Mouse (Mus musculus) left cerebral cortex, postnatal 14 days (tissue): ENCODE results near the gene Dpp6. TPM values are rescaled to one million over a fixed set of nuclear protein-coding genes. Genes with fewer than 3 reads are reported as not detected.

ENCODE experiments used
- DNase-seq, 2 experiments: peaks; one replicate each; pipeline ENCODE4 v3.0.0; 2021 to 2022; ENCODE audit warnings: low spot score in 2 of 2, mixed read lengths in 1 of 2
- intact Hi-C: fragments of 180-260 bp; cut with DNase I; formaldehyde crosslinking; loops from one replicate; pipeline ENCODE4 v1.15.1; 2025
- total RNA-seq, 2 experiments: library from RNA; stranded (reverse); gene quantifications; 2 replicates each; pipeline ENCODE4 v1.2.3; 2021

Gene Dpp6
- total RNA-seq, 2 experiments from 2014 or later, result 181 to 199 TPM

- intact Hi-C loops, result loop anchor here (5.0 kb wide), 1 partner anchor 767 kb away; no protein-coding TSS in a partner anchor
- DNase-seq, result peak in 1 of 2 experiments; percentile 27
Measured at GRCm38 (mm10) chr5:27048926-27049325, 231.9 kb downstream of the Dpp6 start.

GRCm38 (mm10) chr5:27049341-27050091 lies 232.5 kb downstream of the Dpp6 start:
- intact Hi-C loops, result loop anchor here (5.0 kb wide), 1 partner anchor 767 kb away; no protein-coding TSS in a partner anchor
- peak; percentile 45 to 54 for DNase-seq

- intact Hi-C loops, result no loop called here
- DNase-seq, result peak; percentile 43 to 71
Measured at GRCm38 (mm10) chr5:27051250-27051649, 234.2 kb downstream of the Dpp6 start.

GRCm38 (mm10) chr5:27052441-27052840 lies 235.4 kb downstream of the Dpp6 start:
- no peak for DNase-seq

GRCm38 (mm10) chr5:27056436-27056835 lies 239.4 kb downstream of the Dpp6 start:
- intact Hi-C loops, result no loop called here

More at GRCm38 (mm10) chr5:27052441-27052840, 235.4 kb downstream of the Dpp6 start:
- intact Hi-C loops, result no loop called here

GRCm38 (mm10) chr5:27060114-27060513 lies 243.1 kb downstream of the Dpp6 start:
- DNase-seq, result no peak
- intact Hi-C loops, result no loop called here

More at GRCm38 (mm10) chr5:27056436-27056835, 239.4 kb downstream of the Dpp6 start:
- DNase-seq, result no peak

GRCm38 (mm10) chr5:27063871-27064270 lies 246.9 kb downstream of the Dpp6 start:
- no peak for DNase-seq
- intact Hi-C loops, result no loop called here

- intact Hi-C loops, result no loop called here
Measured at GRCm38 (mm10) chr5:27066837-27067236, 249.8 kb downstream of the Dpp6 start.

GRCm38 (mm10) chr5:27075131-27075591 lies 258.2 kb downstream of the Dpp6 start:
- DNase-seq, result peak; percentile 78 to 84
- intact Hi-C loops, result loop anchor here (2.0 to 10.0 kb wide), 4 partner anchors 342 to 580 kb away; no protein-coding TSS in a partner anchor

More at GRCm38 (mm10) chr5:27066837-27067236, 249.8 kb downstream of the Dpp6 start:
- no peak for DNase-seq

- DNase-seq, result peak; percentile 50 to 56
Measured at GRCm38 (mm10) chr5:27076046-27076445, 259.0 kb downstream of the Dpp6 start.

GRCm38 (mm10) chr5:27077821-27078220 lies 260.8 kb downstream of the Dpp6 start:
- peak in 1 of 2 experiments; percentile 58 for DNase-seq
- intact Hi-C loops, result loop anchor here (5.0 to 10.0 kb wide), 3 partner anchors 339 to 577 kb away; no protein-coding TSS in a partner anchor

More at GRCm38 (mm10) chr5:27076046-27076445, 259.0 kb downstream of the Dpp6 start:
- intact Hi-C loops, result loop anchor here (5.0 to 10.0 kb wide), 3 partner anchors 341 to 579 kb away; no protein-coding TSS in a partner anchor

GRCm38 (mm10) chr5:27081275-27081674 lies 264.3 kb downstream of the Dpp6 start:
- intact Hi-C loops, result loop anchor here (10.0 kb wide), 2 partner anchors 124 to 184 kb away; no protein-coding TSS in a partner anchor
- DNase-seq, result peak in 1 of 2 experiments; percentile 40

- intact Hi-C loops, result loop anchor here (10.0 kb wide), 2 partner anchors 121 to 181 kb away; no protein-coding TSS in a partner anchor
- no peak for DNase-seq
Measured at GRCm38 (mm10) chr5:27083762-27084161, 266.8 kb downstream of the Dpp6 start.

GRCm38 (mm10) chr5:27108221-27108620 lies 291.2 kb downstream of the Dpp6 start:
- intact Hi-C loops, result no loop called here
- no peak for DNase-seq

GRCm38 (mm10) chr5:27122479-27122878 lies 305.5 kb downstream of the Dpp6 start:
- intact Hi-C loops, result no loop called here
- no peak for DNase-seq

GRCm38 (mm10) chr5:27122944-27123343 lies 305.9 kb downstream of the Dpp6 start:
- intact Hi-C loops, result no loop called here
- DNase-seq, result no peak

- peak; percentile 32 to 76 for DNase-seq
- intact Hi-C loops, result no loop called here
Measured at GRCm38 (mm10) chr5:27126034-27126433, 309.0 kb downstream of the Dpp6 start.

GRCm38 (mm10) chr5:27133196-27133595 lies 316.2 kb downstream of the Dpp6 start:
- intact Hi-C loops, result no loop called here
- no peak for DNase-seq

- intact Hi-C loops, result no loop called here
- no peak for DNase-seq
Measured at GRCm38 (mm10) chr5:27134436-27135005, 317.5 kb downstream of the Dpp6 start.

- intact Hi-C loops, result no loop called here
- DNase-seq, result no peak
Measured at GRCm38 (mm10) chr5:27147397-27147945, 330.5 kb downstream of the Dpp6 start.
